Mouse (Mus musculus) heart, postnatal 0 days (tissue): ENCODE measurements around the gene Mum1. TPM values are rescaled to one million over a fixed set of nuclear protein-coding genes. Genes with fewer than 3 reads are reported as not detected.

ENCODE experiments used
- ATAC-seq: fragments of 200-750 bp; cut with Nextera tagmentation; 2 replicates; pipeline ENCODE4 v1.8.0; 2017; ENCODE audit warnings: low read depth, moderate number of reproducible peaks, moderate library complexity; ENCODE audit not compliant: insufficient read depth
- DNase-seq: peaks from one replicate; pipeline ENCODE4 v3.0.0-alpha.2; 2016; ENCODE audit warnings: low spot score
- H3K27ac ChIP-seq: fragments of 300-500 bp; sonication (generic); 2 replicates; pipeline ENCODE4 v1.5.1; 2014; ENCODE audit warnings: low read depth, mild to moderate bottlenecking
- H3K27me3 ChIP-seq: fragments of 300-500 bp; sonication (generic); 2 replicates; pipeline ENCODE4 v1.6.1; 2014; ENCODE audit warnings: low read length, mixed read lengths; ENCODE audit not compliant: control insufficient read depth, insufficient read depth
- H3K36me3 ChIP-seq: fragments of 300-500 bp; sonication (generic); replicated peaks from 2 replicates; pipeline ENCODE4 v1.6.1; 2014; ENCODE audit warnings: low read length, mixed read lengths; ENCODE audit not compliant: control insufficient read depth, insufficient read depth
- H3K4me1 ChIP-seq: fragments of 300-500 bp; sonication (generic); 2 replicates; pipeline ENCODE4 v1.6.1; 2014; ENCODE audit warnings: antibody characterized with exemption; ENCODE audit not compliant: control insufficient read depth, insufficient read depth
- H3K4me2 ChIP-seq: fragments of 300-500 bp; sonication (generic); 2 replicates; pipeline ENCODE4 v1.6.1; 2014; ENCODE audit warnings: low read depth, mild to moderate bottlenecking, low read length, moderate library complexity
- H3K4me3 ChIP-seq: fragments of 300-500 bp; sonication (generic); 2 replicates; pipeline ENCODE4 v1.5.1; 2014; ENCODE audit warnings: low read depth, low read length
- H3K9ac ChIP-seq: fragments of 300-500 bp; sonication (generic); replicated peaks from 2 replicates; pipeline ENCODE4 v1.6.1; 2014; ENCODE audit warnings: low read depth, low read length, mixed read lengths
- H3K9me3 ChIP-seq: fragments of 300-500 bp; sonication (generic); replicated peaks from 2 replicates; pipeline ENCODE4 v1.6.1; 2016; ENCODE audit warnings: low read length; ENCODE audit not compliant: control insufficient read depth
- CTCF ChIP-seq: IDR thresholded peaks from 2 replicates; pipeline ENCODE4 v1.5.1; 2016; ENCODE audit warnings: antibody characterized with exemption, control low read depth, low read depth
- EP300 ChIP-seq: IDR thresholded peaks from 2 replicates; pipeline ENCODE4 v1.6.1; 2016; ENCODE audit warnings: antibody characterized with exemption, low read depth
- WGBS: fragments of 180-500 bp; shearing (Covaris S2); extraction: QIAGEN DNeasy Blood & Tissue Kit; methylation state at CpG from one replicate; pipeline ENCODE4 v1.1.7; 2014; 5-methylcytosine and 5-hydroxymethylcytosine counted together
- polyA plus RNA-seq: library from polyadenylated mRNA; unstranded; fragments of >200 nt; fragmentation: Nextera tagmentation; extraction: Ambion mirVana; gene quantifications from 2 replicates; pipeline ENCODE4 v1.2.1, GENCODE M21; 2015
- total RNA-seq: library from RNA; depleted of rRNA; stranded (reverse); fragments of >200 nt; gene quantifications from 2 replicates; pipeline ENCODE4 v1.2.3, GENCODE M21; 2014; ENCODE audit warnings: low replicate concordance

The Mum1 gene
- total and polyA plus RNA-seq, 2 experiments from 2014 or later = 18.4 to 59.7 TPM

GRCm38 (mm10) chr10:80262776-80263365 is 36.6 kb downstream of the Mum1 start:
- H3K9me3 ChIP-seq = no peaks in the 10 kb centered on the region
- H3K4me1 ChIP-seq = peaks cover 48% of the 10 kb centered on the region
- no peak overlapping the region for H3K9ac ChIP-seq
- no peak for ATAC-seq
- TF ChIP-seq EP300 (no peak), CTCF (no peak)
- 87% methylated on average over 10 of the region's 10 CpGs for WGBS
- no peak for DNase-seq
- H3K36me3 ChIP-seq = peaks cover 14% of the 10 kb centered on the region
- H3K4me2 ChIP-seq = no peak overlapping the region
- no peak overlapping the region for H3K27ac ChIP-seq
- H3K27me3 ChIP-seq = no peaks in the 10 kb centered on the region
- H3K4me3 ChIP-seq = no peak overlapping the region

GRCm38 (mm10) chr10:80264341-80265148 is 38.3 kb downstream of the Mum1 start:
- H3K4me3 ChIP-seq = peak overlapping the region; percentile 74
- peaks cover 7% of the 10 kb centered on the region; the same call in 1 of the 2 replicates for H3K36me3 ChIP-seq
- H3K27me3 ChIP-seq = no peaks in the 10 kb centered on the region
- peaks cover 51% of the 10 kb centered on the region for H3K4me1 ChIP-seq
- WGBS = 1% methylated on average over 61 of the region's 81 CpGs
- TF ChIP-seq CTCF (no peak), EP300 (no peak; the same call in none of the 2 replicates)
- H3K9ac ChIP-seq = peak overlapping the region; percentile 94
- peak; percentile 66 for ATAC-seq
- peak; percentile 100 for DNase-seq
- H3K27ac ChIP-seq = peak overlapping the region; percentile 79
- peak overlapping the region; percentile 87 for H3K4me2 ChIP-seq
- H3K9me3 ChIP-seq = no peaks in the 10 kb centered on the region

- DNase-seq = no peak
- no peak for ATAC-seq
- Histone ChIP-seq H3K36me3 (peaks cover 7% of the 10 kb centered on the region; the same call in 1 of the 2 replicates), H3K9ac (peak overlapping the region; percentile 94), H3K4me3 (peak overlapping the region; percentile 74), H3K4me2 (peak overlapping the region; percentile 87), H3K4me1 (peaks cover 51% of the 10 kb centered on the region), H3K27ac (peak overlapping the region; percentile 79), H3K9me3 (no peaks in the 10 kb centered on the region), H3K27me3 (no peaks in the 10 kb centered on the region)
- WGBS = under 1% methylated on average over 16 of the region's 18 CpGs
- TF ChIP-seq EP300 = 0 out of 2 replicates have a peak, but pooled peaks have one; percentile 1
- no peak for TF ChIP-seq CTCF
Measured at GRCm38 (mm10) chr10:80265149-80265486, 38.9 kb downstream of the Mum1 start.

- ATAC-seq (no peak), DNase-seq (no peak)
- H3K36me3 ChIP-seq = peaks cover 19% of the 10 kb centered on the region
- peaks cover 47% of the 10 kb centered on the region for H3K4me1 ChIP-seq
- H3K9me3 ChIP-seq = no peaks in the 10 kb centered on the region
- H3K27me3 ChIP-seq = no peaks in the 10 kb centered on the region
- no peak overlapping the region for H3K4me3 ChIP-seq
- H3K9ac ChIP-seq = no peak overlapping the region; the same call in 1 of the 2 replicates
- H3K27ac ChIP-seq = 0 out of 2 replicates have a peak overlapping the region, but pooled peaks have one; percentile 22
- H3K4me2 ChIP-seq = no peak overlapping the region
- WGBS = 75% methylated on average over 2 of the region's 2 CpGs
- no peak for TF ChIP-seq EP300
- no peak for TF ChIP-seq CTCF
Measured at GRCm38 (mm10) chr10:80270099-80270498, 43.9 kb downstream of the Mum1 start.

GRCm38 (mm10) chr10:80270734-80271181 is 44.5 kb downstream of the Mum1 start:
- TF ChIP-seq EP300 (no peak), CTCF (no peak)
- Histone ChIP-seq H3K36me3 (peaks cover 24% of the 10 kb centered on the region), H3K4me2 (no peak overlapping the region; the same call in 1 of the 2 replicates), H3K27me3 (no peaks in the 10 kb centered on the region), H3K9me3 (no peaks in the 10 kb centered on the region), H3K4me3 (no peak overlapping the region), H3K27ac (0 out of 2 replicates have a peak overlapping the region, but pooled peaks have one; percentile 22), H3K9ac (no peak overlapping the region; the same call in 1 of the 2 replicates), H3K4me1 (peaks cover 44% of the 10 kb centered on the region)
- WGBS = 34% methylated on average over 6 of the region's 6 CpGs
- DNase-seq = no peak
- ATAC-seq = no peak; the same call in 1 of the 2 replicates
